Mouse (Mus musculus) lung, embryonic 16.5 days (tissue): ENCODE data around the gene Esam. TPM values are rescaled to one million over a fixed set of nuclear protein-coding genes. Genes with fewer than 3 reads are reported as not detected.

Source experiments
- ATAC-seq: fragments of 200-750 bp; cut with Nextera tagmentation; 2 replicates; pipeline ENCODE4 v1.8.0; 2017; ENCODE audit warnings: low read depth, mild to moderate bottlenecking, moderate library complexity
- H3K27ac ChIP-seq: fragments of 300-500 bp; sonication (generic); 2 replicates; pipeline ENCODE4 v1.5.1; 2014; ENCODE audit warnings: mild to moderate bottlenecking, control low read depth, low read length
- H3K27me3 ChIP-seq: fragments of 300-500 bp; sonication (generic); 2 replicates; pipeline ENCODE4 v1.6.1; 2014; ENCODE audit warnings: low read depth, low read length, mixed read lengths; ENCODE audit not compliant: control insufficient read depth, insufficient read depth
- H3K36me3 ChIP-seq: fragments of 300-500 bp; sonication (generic); 2 replicates; pipeline ENCODE4 v1.6.1; 2014; ENCODE audit warnings: low read length; ENCODE audit not compliant: control insufficient read depth, insufficient read depth
- H3K4me1 ChIP-seq: fragments of 300-500 bp; sonication (generic); replicated peaks from 2 replicates; pipeline ENCODE4 v1.6.1; 2014; ENCODE audit warnings: low read length, mixed read lengths; ENCODE audit not compliant: control insufficient read depth, insufficient read depth
- H3K4me2 ChIP-seq: fragments of 300-500 bp; sonication (generic); 2 replicates; pipeline ENCODE4 v1.6.1; 2014; ENCODE audit warnings: low read depth, low read length, control low read depth
- H3K4me3 ChIP-seq: fragments of 300-500 bp; sonication (generic); 2 replicates; pipeline ENCODE4 v1.5.1; 2014; ENCODE audit warnings: mild to moderate bottlenecking, low read length, control low read depth
- H3K9ac ChIP-seq: fragments of 300-500 bp; sonication (generic); 2 replicates; pipeline ENCODE4 v1.6.1; 2014; ENCODE audit warnings: low read length, control low read depth
- H3K9me3 ChIP-seq: fragments of 300-500 bp; sonication (generic); 2 replicates; pipeline ENCODE4 v1.6.1; 2016; ENCODE audit warnings: low read length; ENCODE audit not compliant: control insufficient read depth
- WGBS: fragments of 180-500 bp; shearing (Covaris S2); extraction: QIAGEN DNeasy Blood & Tissue Kit; methylation state at CpG from one replicate; pipeline ENCODE4 v1.1.7; 2014; 5-methylcytosine and 5-hydroxymethylcytosine counted together
- polyA plus RNA-seq: library from polyadenylated mRNA; unstranded; fragments of >200 nt; fragmentation: Nextera tagmentation; extraction: Ambion mirVana; gene quantifications from 2 replicates; pipeline ENCODE4 v1.2.1, GENCODE M21; 2015

Gene Esam
- polyA plus RNA-seq, 1 experiment from 2014 or later = 184 TPM

DNA sequence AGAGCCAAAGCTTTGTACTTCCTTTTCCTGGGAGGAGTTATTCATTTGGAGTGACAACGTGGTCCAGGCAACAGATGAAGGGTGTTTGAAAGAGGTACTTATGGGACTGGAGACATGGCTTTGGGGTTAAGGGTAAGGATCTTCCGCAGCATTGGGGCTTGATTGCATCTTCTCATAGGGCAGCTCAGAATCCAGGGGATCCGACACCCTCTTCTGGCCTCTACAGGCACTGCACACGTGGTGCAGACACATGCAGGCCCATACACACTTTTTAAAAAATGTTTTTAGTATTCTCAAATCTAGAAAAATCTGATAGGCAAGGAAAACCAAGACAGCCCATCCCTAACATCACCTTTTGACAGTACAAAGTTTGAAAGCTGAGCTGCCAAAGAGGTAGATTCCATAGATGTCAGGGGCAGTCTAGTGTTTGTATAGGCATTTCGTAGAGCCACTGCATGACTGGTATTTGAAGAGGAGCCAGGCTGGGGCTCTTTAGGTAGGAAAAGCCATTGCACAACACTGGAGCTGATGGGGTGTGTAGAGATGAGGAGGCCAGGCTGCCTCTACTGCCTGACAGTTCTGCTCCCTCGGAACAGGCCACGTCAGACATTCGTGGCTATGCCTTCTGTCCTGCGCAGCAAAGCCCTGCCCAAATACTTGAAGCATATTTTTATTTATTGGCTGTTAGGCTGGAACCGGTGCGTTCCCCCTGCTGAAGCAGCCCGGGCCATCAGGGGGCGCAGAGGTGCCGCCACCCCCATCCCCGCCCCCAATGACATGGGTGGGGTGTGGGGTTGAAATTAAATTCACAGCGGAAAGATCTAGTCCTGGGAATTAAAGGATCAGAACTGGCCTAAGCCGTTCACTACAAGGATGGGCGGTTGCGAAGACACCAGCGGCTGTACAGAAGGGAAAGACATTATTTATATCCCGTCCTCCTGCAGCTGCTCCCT is 1.2 kb upstream of the Esam start:
- Histone ChIP-seq H3K36me3 (peaks cover 12% of the 10 kb centered on the region), H3K9ac (no peak overlapping the region), H3K4me2 (peak overlapping the region; percentile 69), H3K27ac (peak overlapping the region; percentile 7), H3K4me1 (peaks cover 44% of the 10 kb centered on the region), H3K27me3 (peaks cover 7% of the 10 kb centered on the region; the same call in 1 of the 2 replicates), H3K4me3 (peak overlapping the region; percentile 53), H3K9me3 (no peaks in the 10 kb centered on the region)
- ATAC-seq = peak; percentile 72
- WGBS = 18% methylated on average over 21 of the region's 21 CpGs

- Histone ChIP-seq H3K36me3 (peaks cover 4% of the 10 kb centered on the region), H3K4me3 (peak overlapping the region; percentile 53), H3K27ac (peak overlapping the region; percentile 95), H3K9me3 (no peaks in the 10 kb centered on the region), H3K27me3 (peaks cover 7% of the 10 kb centered on the region; the same call in 1 of the 2 replicates), H3K9ac (peak overlapping the region; percentile 65), H3K4me2 (peak overlapping the region; percentile 69), H3K4me1 (peaks cover 47% of the 10 kb centered on the region)
- WGBS = 32% methylated on average over 9 of the region's 9 CpGs
- no peak for ATAC-seq
These were observed 520 bp downstream of the Esam start for GRCm38 (mm10) chr9:37528225-37528970.

DNA sequence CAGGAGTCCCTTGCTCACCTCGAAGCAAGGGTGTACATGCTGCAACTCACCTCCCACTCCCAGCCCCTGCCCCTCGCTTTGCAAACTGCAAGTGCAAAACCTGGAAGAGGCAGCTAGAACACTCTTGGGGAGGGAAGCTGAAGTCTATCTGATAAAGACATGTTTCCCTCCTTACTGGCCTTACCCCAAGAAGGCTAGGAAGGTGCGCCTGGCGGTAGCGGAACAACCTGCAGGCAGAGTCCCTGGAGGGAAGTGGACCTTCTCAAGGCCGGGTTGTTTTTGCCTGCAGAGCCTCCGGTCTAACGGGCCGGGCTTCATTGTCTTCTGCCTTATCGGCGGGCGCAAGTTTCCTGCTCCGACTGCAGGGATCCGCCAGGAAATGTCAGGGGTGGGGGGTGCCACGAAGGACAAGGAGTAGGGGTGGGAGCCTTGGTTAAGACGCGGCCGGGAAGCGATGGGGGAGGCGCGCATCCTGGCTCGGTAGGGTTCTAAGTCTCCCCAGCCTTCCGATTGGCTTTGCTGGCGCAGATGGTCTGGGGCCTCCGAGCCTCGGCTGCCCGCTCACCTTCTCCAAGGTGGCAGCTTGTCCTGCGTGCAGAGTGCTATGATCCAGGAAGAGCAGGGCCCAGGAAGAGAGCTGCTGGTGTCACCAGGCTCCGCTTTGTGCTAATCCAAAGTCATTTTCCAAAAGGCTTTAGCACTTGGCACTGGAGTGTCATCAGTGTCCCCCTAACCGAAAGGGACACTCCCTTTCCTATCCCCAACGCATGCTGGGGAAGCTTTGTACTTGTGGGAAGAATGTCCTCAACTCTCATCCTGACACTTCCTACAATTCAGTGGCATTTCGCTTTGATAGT is 2.4 kb downstream of the Esam start:
- Histone ChIP-seq H3K36me3 (peaks cover 9% of the 10 kb centered on the region), H3K4me3 (peak overlapping the region; percentile 53), H3K9ac (peak overlapping the region; percentile 65), H3K27me3 (peaks cover 7% of the 10 kb centered on the region; the same call in 1 of the 2 replicates), H3K9me3 (no peaks in the 10 kb centered on the region), H3K4me1 (peaks cover 47% of the 10 kb centered on the region), H3K4me2 (peak overlapping the region; percentile 69), H3K27ac (peak overlapping the region; percentile 95)
- ATAC-seq = peak; percentile 60
- WGBS = 4% methylated on average over 32 of the region's 32 CpGs

GRCm38 (mm10) chr9:37530888-37531705 is 3.2 kb downstream of the Esam start:
- peaks cover 6% of the 10 kb centered on the region for H3K36me3 ChIP-seq
- H3K4me2 ChIP-seq = peak overlapping the region; percentile 69
- peak overlapping the region; percentile 95 for H3K27ac ChIP-seq
- peaks cover 7% of the 10 kb centered on the region; the same call in 1 of the 2 replicates for H3K27me3 ChIP-seq
- peak; percentile 72 for ATAC-seq
- H3K4me3 ChIP-seq = peak overlapping the region; percentile 53
- 5% methylated on average over 31 of the region's 31 CpGs for WGBS
- H3K4me1 ChIP-seq = peaks cover 46% of the 10 kb centered on the region
- no peaks in the 10 kb centered on the region for H3K9me3 ChIP-seq
- peak overlapping the region; percentile 65 for H3K9ac ChIP-seq

GRCm38 (mm10) chr9:37536851-37537250 is 9.0 kb downstream of the Esam start:
- no peak overlapping the region for H3K4me3 ChIP-seq
- peaks cover 14% of the 10 kb centered on the region for H3K4me1 ChIP-seq
- no peak overlapping the region for H3K4me2 ChIP-seq
- peaks cover 6% of the 10 kb centered on the region for H3K36me3 ChIP-seq
- no peak overlapping the region for H3K27ac ChIP-seq
- H3K9ac ChIP-seq = no peak overlapping the region
- H3K27me3 ChIP-seq = no peaks in the 10 kb centered on the region
- H3K9me3 ChIP-seq = no peaks in the 10 kb centered on the region
- WGBS = 68% methylated on average over 4 of the region's 4 CpGs
- ATAC-seq = no peak

GRCm38 (mm10) chr9:37537658-37538250 is 9.9 kb downstream of the Esam start:
- no peak overlapping the region for H3K9ac ChIP-seq
- H3K27ac ChIP-seq = peak overlapping the region; percentile 2; the same call in 1 of the 2 replicates
- WGBS = 64% methylated on average over 5 of the region's 5 CpGs
- no peaks in the 10 kb centered on the region for H3K27me3 ChIP-seq
- peak; percentile 55 for ATAC-seq
- peaks cover 13% of the 10 kb centered on the region for H3K4me1 ChIP-seq
- H3K9me3 ChIP-seq = no peaks in the 10 kb centered on the region
- H3K4me3 ChIP-seq = no peak overlapping the region
- peaks cover 6% of the 10 kb centered on the region for H3K36me3 ChIP-seq
- H3K4me2 ChIP-seq = no peak overlapping the region

GRCm38 (mm10) chr9:37539170-37540025 is 11.5 kb downstream of the Esam start, which contains the start of gene Vsig2:
Gene Vsig2, plus strand, starts transcription at chr9:37539255.
- Histone ChIP-seq H3K9me3 (no peaks in the 10 kb centered on the region), H3K4me2 (peak within 1 kb of the TSS; percentile 42), H3K27me3 (no peaks in the 10 kb centered on the region), H3K9ac (peak within 1 kb of the TSS; percentile 56), H3K27ac (peak within 1 kb of the TSS; percentile 72), H3K4me3 (peak within 1 kb of the TSS; percentile 28), H3K4me1 (peaks cover 19% of the 10 kb centered on the region), H3K36me3 (peaks cover 3% of the 10 kb centered on the region)
- 47% methylated on average over 23 of the region's 23 CpGs for WGBS
- ATAC-seq = peak; percentile 43
